Mouse (Mus musculus) splenic B cell, adult 2 months (primary cell): ENCODE data around the gene Cyp21a1.
"Not testable (repeated sequence)": the region's sequence is repeated elsewhere in the genome, so short reads cannot be mapped to it uniquely, and the experiment has no call there.

ENCODE experiments used
- DNase-seq: peaks from one replicate; pipeline ENCODE4 v3.0.0-alpha.2; 2011; ENCODE audit warnings: low read depth, low spot score
- H3K27me3 ChIP-seq: 2 replicates; pipeline ENCODE4 v1.6.1; 2012; ENCODE audit warnings: mild to moderate bottlenecking, low read length, moderate library complexity, mixed read lengths; ENCODE audit not compliant: control insufficient read depth, poor library complexity, insufficient read depth, severe bottlenecking
- H3K36me3 ChIP-seq: 2 replicates; pipeline ENCODE4 v1.6.1; 2012; ENCODE audit warnings: mild to moderate bottlenecking, low read length, moderate library complexity, mixed read lengths; ENCODE audit not compliant: control insufficient read depth, poor library complexity, insufficient read depth, severe bottlenecking

Gene Cyp21a1

DNA sequence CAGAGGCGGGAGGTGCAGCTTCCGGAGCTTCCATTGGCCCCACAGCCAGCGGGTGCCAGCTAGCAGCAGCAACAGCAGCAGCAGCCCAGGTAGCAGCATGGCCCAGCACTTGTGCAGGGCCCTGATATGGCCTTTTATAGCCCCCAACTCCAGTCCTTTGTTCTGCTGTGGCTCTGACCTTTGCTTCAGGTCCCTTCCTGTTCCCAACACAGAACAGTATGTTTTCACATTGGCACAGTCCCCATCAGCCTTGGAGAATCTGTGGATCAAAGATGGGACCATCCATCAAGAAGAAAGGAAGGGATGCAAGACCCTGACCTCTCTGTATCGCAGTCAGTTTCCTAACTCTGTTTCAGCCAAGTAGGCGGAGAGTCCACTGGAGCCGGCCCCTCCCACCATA is at the start of gene Cyp21a1:
TSS of gene Cyp21a1 (minus strand) at position 261 of the 400 bp plus-strand sequence.
- not testable (repeated sequence) for H3K27me3 ChIP-seq, DNase-seq, H3K36me3 ChIP-seq

DNA sequence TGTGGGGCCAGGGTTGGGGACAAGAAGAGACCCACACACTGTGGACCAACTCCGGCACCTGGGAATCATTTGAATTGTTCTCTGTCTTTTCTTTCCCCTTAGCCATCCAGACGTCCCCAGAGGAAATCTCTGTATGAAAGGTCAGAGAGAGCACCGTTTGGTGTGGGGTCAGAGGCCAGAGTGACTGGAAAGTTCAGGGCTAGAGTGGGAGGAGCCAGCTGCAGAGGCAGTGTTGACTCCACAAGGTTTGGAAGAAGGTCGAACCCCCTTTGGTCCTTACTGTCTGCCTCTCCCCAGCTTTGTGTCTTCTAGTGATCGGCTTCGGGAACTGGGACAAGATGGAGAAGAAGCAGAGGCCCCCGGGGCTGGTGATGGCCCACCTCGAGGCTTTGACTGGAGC is 49.1 kb upstream of the Cyp21a1 start:
- no peaks in the 10 kb centered on the region; the same call in 1 of the 2 replicates for H3K36me3 ChIP-seq
- DNase-seq, result no peak
- no peaks in the 10 kb centered on the region for H3K27me3 ChIP-seq

DNA sequence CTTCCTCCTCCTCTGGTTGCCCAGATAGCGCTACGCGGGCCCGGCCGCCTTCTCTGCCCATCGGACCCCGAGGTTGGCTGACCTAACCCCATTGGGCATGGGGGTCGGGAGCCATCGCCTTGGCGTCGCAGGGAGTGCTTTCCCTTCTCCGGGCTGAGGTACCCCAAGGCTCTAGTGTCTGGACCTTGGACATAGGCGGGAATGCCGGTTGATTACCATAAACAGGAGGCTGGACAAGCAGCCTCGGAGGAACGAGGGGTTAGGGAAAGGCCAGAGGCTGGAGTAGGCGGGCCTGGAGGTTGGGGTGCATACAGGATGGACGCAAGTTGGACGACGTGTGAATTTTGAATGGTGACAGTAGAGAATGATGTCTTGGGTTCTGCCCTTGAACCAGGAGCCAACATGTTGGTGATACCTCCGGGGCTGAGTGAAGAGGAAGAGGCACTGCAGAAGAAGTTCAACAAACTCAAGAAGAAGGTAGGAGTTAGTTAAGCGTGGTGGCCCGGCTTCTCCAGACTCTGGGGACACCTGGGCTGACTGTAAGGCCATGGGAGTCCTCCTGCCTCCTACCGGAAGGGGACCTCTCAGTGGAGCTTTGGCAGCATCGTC is 46.3 kb upstream of the Cyp21a1 start:
- DNase-seq, result no peak
- Histone ChIP-seq H3K27me3 (no peaks in the 10 kb centered on the region), H3K36me3 (peaks cover 4% of the 10 kb centered on the region)

DNA sequence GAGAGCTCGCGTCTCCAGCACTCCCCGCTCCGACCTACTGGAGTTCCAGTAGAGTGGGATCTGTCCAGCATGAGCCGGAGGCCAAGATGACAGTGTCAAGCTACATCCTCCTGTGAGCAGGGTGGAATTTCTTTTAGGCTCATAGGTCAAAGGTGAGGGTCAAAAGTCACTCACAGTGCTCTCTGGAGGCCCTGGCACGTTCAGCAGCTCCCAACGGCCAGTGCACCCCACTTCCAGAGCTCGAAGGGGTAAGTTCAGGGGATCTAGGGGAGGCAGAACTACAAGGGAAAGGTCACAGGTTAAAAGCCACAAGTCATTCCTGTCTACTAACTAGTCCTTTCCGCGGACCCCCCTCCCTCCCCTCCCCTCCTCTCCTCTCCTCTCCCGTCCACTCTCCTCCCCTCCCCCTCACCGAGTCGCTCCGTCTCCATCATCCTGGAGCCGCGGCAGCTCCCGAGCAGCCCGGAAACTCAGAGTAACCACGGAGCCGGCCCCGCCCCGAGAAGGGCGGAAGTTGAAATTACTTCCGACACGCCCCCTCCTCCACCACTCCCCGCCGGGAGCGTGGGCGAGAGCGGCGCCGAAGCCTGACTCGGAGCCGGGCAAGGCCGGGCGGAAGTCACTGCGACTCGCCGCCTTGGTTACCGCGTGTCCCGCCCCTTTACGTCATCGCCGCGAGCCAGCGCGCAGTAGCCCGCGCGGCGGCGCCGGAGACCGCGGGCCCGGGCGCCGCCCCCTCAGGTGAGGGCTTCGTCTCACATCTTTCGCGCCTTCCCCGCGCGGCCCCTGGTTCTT is 45.6 kb upstream of the Cyp21a1 start, which contains the start of the genes Skiv2l and Nelfe:
TSS of gene Skiv2l (minus strand) at position 489 of the 795 bp plus-strand sequence.
TSS of gene Nelfe (plus strand) at position 670 of the 795 bp plus-strand sequence.
- H3K27me3 ChIP-seq, result no peaks in the 10 kb centered on the region
- DNase-seq, result peak; percentile 98

DNA sequence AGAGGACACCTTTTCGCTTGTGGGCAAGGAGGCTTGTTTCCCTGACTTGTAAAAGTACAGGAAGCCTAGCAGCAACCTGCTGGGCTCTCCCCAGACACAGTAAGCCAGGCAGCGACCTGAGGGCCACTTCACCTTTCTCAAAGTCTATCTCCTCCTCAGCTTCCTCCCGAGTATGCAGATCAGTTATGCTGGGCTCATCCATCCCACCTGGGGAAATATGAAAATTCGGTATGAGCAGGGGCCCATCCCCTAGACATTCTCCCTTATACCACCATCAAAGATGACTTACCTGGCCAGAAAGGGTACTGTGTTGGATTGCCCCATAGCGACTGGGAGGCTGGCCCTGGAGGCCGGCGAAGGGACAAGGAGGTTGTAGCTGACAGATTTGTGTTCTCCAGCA is 43.3 kb upstream of the Cyp21a1 start:
- Histone ChIP-seq H3K27me3 (no peaks in the 10 kb centered on the region), H3K36me3 (peaks cover 4% of the 10 kb centered on the region; the same call in 1 of the 2 replicates)
- no peak for DNase-seq

More for the DNA sequence above, 45.6 kb upstream of the Cyp21a1 start, which contains the start of the genes Skiv2l and Nelfe:
- peaks cover 4% of the 10 kb centered on the region for H3K36me3 ChIP-seq

DNA sequence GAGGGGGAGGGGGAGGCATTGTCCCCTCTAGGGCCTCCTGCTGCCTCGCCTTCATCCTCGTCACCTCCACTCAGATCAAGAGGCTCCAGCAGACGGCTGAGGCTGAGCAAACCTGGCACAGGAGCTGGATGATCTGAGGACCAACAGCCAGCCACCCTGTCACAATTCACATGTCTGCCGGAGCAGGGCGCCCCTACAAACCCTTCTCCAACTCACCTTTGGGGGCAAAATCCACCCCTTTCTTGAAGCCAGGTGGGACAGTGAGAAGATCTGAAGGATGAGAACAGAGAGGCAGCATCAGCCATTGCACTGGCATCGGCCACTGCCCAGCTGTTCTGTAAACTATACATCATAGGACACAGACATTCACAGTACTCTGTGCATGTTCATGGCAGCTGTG is 42.8 kb upstream of the Cyp21a1 start:
- Histone ChIP-seq H3K27me3 (no peaks in the 10 kb centered on the region), H3K36me3 (peaks cover 4% of the 10 kb centered on the region; the same call in 1 of the 2 replicates)
- no peak for DNase-seq

DNA sequence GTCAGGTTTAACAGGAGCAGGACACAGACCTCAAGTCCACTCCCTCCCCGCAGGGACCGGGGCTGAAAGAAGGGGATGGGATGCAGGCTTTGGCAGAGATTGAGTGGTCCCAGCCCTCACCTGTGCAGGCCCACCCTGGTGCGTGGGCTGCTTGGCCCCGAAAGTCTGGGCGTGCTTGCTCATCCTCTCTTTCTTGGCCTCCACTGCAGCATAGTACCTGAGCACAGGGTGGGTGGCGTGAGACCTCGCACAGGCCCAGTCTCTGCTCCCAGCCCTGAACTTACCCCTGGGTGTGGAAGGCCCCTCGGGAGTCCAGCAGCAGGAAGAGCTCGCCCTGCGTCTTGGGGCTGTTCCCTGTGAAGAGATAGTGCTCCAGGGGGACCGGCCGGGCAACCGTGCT is 40.5 kb upstream of the Cyp21a1 start:
- no peak for DNase-seq
- Histone ChIP-seq H3K27me3 (no peaks in the 10 kb centered on the region), H3K36me3 (peaks cover 4% of the 10 kb centered on the region; the same call in 1 of the 2 replicates)

DNA sequence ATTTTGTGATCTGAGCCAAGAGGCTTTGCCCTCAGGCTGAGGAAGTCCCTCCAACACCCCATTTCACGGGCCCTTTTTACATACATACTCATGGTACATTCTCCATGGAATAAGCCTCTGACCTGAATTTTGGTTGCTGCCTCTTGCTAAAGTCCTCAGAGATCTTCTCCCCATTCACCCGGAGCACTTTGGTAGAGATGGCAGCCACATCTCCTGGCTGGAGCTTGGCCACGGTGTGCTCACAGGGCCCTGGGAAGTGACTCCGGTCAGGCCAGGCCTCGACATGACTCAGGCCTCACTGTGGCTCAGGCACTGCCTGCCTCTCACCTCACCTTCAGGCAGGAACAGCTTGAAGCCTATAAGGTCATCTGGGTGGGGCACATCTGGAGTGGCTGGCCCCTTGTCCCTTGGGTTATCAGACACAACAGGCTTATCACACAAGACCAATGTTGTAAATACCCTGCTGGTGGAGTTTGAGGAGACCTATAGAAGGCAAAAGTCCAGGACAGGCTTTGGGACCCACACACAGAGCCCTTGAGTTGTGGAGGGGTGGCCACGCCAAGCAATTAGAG is 36.5 kb upstream of the Cyp21a1 start:
- no peaks in the 10 kb centered on the region; the same call in 1 of the 2 replicates for H3K36me3 ChIP-seq
- DNase-seq, result no peak
- H3K27me3 ChIP-seq, result no peaks in the 10 kb centered on the region

DNA sequence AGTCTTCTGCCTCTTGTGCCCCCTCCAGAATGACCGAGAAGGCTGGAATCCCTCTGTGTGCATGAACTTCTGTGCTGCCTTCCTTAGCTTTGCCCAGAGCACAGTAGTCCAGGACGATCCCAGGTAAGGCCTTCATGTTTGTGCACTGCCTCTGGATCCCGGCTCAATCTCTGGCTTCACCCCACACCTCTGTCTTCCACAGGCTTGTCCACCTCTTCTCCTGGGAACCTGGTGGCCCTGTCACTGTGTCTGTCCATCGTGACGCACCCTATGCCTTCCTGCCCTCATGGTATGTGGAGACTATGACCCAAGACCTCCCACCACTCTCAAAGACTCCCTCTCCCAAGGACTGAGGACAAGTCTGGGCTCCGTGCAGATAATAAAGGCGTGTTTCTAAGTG is 34.4 kb upstream of the Cyp21a1 start:
- DNase-seq, result no peak
- H3K27me3 ChIP-seq, result no peaks in the 10 kb centered on the region
- no peaks in the 10 kb centered on the region for H3K36me3 ChIP-seq

DNA sequence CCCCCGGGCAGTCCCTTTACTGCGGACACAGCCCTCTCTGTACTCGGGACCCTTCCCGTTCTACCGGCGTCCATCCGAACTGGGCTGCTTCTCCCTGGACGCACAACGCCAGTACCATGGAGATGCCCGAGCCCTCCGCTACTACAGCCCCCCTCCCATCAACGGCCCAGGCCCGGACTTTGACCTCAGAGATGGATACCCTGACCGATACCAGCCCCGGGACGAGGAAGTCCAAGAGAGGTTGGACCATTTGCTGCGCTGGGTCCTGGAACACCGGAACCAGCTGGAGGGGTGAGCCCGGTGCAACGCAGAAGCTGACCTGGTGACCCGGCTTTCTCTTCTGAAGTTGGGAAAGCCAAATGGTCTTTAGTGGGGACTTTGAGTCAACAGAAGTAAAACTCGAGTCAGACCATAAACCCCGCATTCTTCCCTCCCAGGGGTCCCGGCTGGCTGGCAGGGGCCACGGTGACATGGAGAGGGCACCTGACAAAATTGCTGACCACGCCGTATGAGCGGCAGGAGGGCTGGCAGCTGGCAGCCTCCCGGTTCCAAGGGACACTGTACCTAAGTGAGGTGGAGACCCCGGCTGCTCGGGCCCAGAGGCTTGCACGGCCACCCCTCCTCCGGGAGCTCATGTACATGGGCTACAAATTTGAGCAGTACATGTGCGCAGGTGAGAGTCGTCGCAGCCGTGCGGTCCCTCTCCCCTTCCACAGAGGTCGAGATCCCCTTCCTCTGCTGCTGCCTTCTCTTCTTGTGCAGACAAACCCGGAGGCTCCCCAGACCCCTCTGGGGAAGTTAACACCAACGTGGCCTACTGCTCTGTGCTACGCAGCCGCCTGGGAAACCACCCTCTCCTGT is 33.3 kb upstream of the Cyp21a1 start:
- H3K36me3 ChIP-seq, result no peaks in the 10 kb centered on the region
- no peak for DNase-seq
- no peaks in the 10 kb centered on the region for H3K27me3 ChIP-seq

DNA sequence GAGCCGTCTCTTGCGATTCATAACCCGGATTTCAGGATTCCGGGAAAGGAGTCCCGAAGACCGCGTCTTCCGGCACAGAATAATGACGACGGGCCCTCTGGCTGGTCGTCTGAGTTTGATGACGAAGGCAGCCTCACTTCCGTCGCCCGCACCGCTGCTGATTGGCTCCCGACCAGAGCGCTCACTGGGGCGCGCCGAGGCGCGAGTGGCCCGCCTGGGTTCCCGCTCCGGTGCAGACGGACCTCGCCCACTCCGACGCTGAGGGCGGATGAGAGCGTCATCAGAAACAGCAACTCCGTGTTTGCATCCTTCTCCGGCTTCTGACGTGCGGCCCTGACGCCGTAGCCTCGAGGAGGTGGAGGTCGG is 32.5 kb upstream of the Cyp21a1 start, which contains the start of the genes Stk19 and Dxo:
TSS of gene Stk19 (minus strand) at position 90 of the 366 bp plus-strand sequence.
TSS of gene Dxo (plus strand) at position 164 of the 366 bp plus-strand sequence.
- no peaks in the 10 kb centered on the region for H3K27me3 ChIP-seq
- peak; percentile 97 for DNase-seq
- H3K36me3 ChIP-seq, result peaks cover 4% of the 10 kb centered on the region

DNA sequence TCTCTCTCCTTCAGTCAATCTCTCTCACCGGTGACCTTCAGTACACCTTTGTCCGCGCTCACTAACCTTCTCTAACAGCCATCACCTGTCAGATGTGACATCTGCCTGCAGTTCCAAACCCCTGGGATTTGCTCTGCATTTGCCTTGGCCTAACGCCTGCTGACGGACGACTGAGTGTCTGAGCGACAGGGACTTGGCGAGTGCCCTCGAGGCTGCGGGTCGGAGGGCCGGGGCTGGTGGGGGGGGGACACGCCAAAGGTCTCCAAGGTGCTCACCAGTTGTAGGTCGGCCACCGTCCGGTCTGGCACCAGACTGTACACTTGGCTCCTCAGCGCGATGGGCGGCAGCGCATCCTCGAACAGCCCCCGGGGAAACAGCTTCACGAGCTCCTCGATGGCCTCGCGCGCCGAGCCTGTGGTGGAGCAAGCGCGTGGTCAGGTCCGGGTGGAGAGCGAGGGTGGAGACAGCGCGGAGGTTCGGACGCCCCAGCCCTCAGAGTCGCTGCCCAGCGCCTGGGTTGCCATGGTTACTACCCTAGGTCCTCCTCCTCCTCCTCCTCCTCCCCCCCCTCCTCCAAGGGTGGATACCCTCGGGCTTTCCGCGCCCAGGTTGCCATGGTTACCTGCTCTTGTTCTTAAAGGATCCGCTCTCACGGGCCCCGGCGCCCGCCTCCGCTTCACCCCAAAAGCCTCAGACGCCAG is 31.9 kb upstream of the Cyp21a1 start:
- no peaks in the 10 kb centered on the region for H3K27me3 ChIP-seq
- DNase-seq, result no peak
- H3K36me3 ChIP-seq, result peaks cover 8% of the 10 kb centered on the region

DNA sequence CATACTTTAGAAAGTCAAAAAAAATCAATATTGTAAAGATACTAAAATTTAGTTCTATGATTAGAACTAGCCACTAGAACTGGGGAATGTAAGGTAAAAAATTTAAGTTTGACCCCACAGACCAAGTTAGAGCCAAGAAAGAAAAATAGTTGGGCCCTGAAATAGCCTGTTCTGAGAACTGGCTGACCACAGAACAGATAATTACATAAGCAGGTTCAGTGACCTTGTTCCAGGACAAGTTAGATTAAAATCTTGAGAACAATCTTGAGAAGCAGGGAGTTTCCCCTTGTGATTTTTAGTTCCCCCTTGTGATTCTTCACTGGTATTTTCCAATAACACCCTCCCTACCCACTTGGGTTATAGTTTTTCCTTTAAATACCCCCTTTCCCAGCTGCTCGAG is 26.4 kb upstream of the Cyp21a1 start:
- DNase-seq, H3K27me3 ChIP-seq: not testable (repeated sequence)
- peaks cover 36% of the 10 kb centered on the region for H3K36me3 ChIP-seq
